Mouse (Mus musculus): ENCODE data around the gene Olfr403.
"Not testable (repeated sequence)": the region's sequence is repeated elsewhere in the genome, so short reads cannot be mapped to it uniquely, and the experiment has no call there.

Olfr403 gene

GRCm38 (mm10) chr11:74185949-74186348 is at the start of gene Olfr403:
Gene Olfr403, plus strand, starts transcription at chr11:74186249.
- no peak for DNase-seq

GRCm38 (mm10) chr11:74140001-74140400 is 46.0 kb upstream of the Olfr403 start:
- DNase-seq = not testable (repeated sequence)

- no peak for DNase-seq
These were observed 40.2 kb upstream of the Olfr403 start for GRCm38 (mm10) chr11:74145866-74146265.

- DNase-seq = no peak
These were observed 32.8 kb upstream of the Olfr403 start, which contains the start of gene Olfr402 for GRCm38 (mm10) chr11:74153229-74153628. Gene Olfr402, plus strand, starts transcription at chr11:74153529.

GRCm38 (mm10) chr11:74168771-74169170 is 17.3 kb upstream of the Olfr403 start:
- no peak for DNase-seq

- DNase-seq = no peak
These were observed 2.9 kb upstream of the Olfr403 start for GRCm38 (mm10) chr11:74183168-74183567.

GRCm38 (mm10) chr11:74183745-74184144 is 2.3 kb upstream of the Olfr403 start:
- DNase-seq = no peak

GRCm38 (mm10) chr11:74211279-74211678 is 25.2 kb downstream of the Olfr403 start, which contains the start of gene Olfr43:
Gene Olfr43, minus strand, starts transcription at chr11:74211379.
- no peak for DNase-seq

GRCm38 (mm10) chr11:74241201-74241600 is 55.2 kb downstream of the Olfr403 start:
- DNase-seq = no peak
